In genomic region chr13:43302651-43303160, GRCm38 (mm10) we compare ENCODE assay signal across 8 mouse cellular contexts. TPM values are rescaled to one million over a fixed set of nuclear protein-coding genes. Genes with fewer than 3 reads are reported as not detected.
DNase-seq lines count a peak whose midpoint lies in the region; ATAC-seq and TF ChIP-seq lines count a peak whose summit lies in the region.

No protein-coding gene starts in this region.

- peak overlapping the region; percentile 86 for H3K9ac ChIP-seq in heart, adult 2 months (ENCODE audit: low read depth, low read length)
- H3K9ac ChIP-seq in embryonic facial prominence, embryonic 13.5 days, result peak overlapping the region; percentile 80
- peak overlapping the region; percentile 74 for H3K9ac ChIP-seq in intestine, embryonic 16.5 days (ENCODE audit: low read depth, low read length)
- H3K9ac ChIP-seq in midbrain, embryonic 11.5 days (ENCODE audit: low read length), result peak overlapping the region; percentile 72

- TF ChIP-seq EP300 in heart, adult 2 months (IDR thresholded peaks at IDR 0.05; ENCODE audit: insufficient read depth, low read depth, low read length), result no peak

- no peaks in the 10 kb centered on the region for H3K9me3 ChIP-seq in E14TG2a.4 (ENCODE audit: low read length)
- no peaks in the 10 kb centered on the region for H3K9me3 ChIP-seq in embryonic facial prominence, embryonic 13.5 days
- no peaks in the 10 kb centered on the region for H3K9me3 ChIP-seq in intestine, embryonic 16.5 days (ENCODE audit: control insufficient read depth, low read length)
- no peaks in the 10 kb centered on the region for H3K9me3 ChIP-seq in midbrain, embryonic 11.5 days (ENCODE audit: control insufficient read depth, low read length)

- H3K4me1 ChIP-seq in heart, adult 2 months (ENCODE audit: control insufficient read depth, insufficient read depth, low read length), result peaks cover 17% of the 10 kb centered on the region
- peaks cover 69% of the 10 kb centered on the region for H3K4me1 ChIP-seq in E14TG2a.4 (replicated peaks; ENCODE audit: low read depth, low read length)
- H3K4me1 ChIP-seq in embryonic facial prominence, embryonic 13.5 days, result peaks cover 38% of the 10 kb centered on the region
- peaks cover 16% of the 10 kb centered on the region for H3K4me1 ChIP-seq in intestine, embryonic 16.5 days (ENCODE audit: control insufficient read depth, insufficient read depth, low read length)
- peaks cover 15% of the 10 kb centered on the region for H3K4me1 ChIP-seq in midbrain, embryonic 11.5 days (ENCODE audit: control insufficient read depth, insufficient read depth, low read length)

- TF ChIP-seq CTCF in heart, adult 2 months (IDR thresholded peaks at IDR 0.05), result no peak
- no peak for TF ChIP-seq CTCF in E14TG2a.4 (conservative IDR thresholded peaks at IDR 0.05; ENCODE audit: low read length)

- no peaks in the 10 kb centered on the region for H3K79me2 ChIP-seq in heart, adult 2 months (replicated peaks; ENCODE audit: control insufficient read depth, insufficient read depth, low read length)

- under 1% methylated on average over 19 of the region's 19 CpGs for WGBS in heart, adult 2 months
- under 1% methylated on average over 19 of the region's 19 CpGs for WGBS in embryonic facial prominence, embryonic 13.5 days
- under 1% methylated on average over 19 of the region's 19 CpGs for WGBS in intestine, embryonic 16.5 days
- 1% methylated on average over 19 of the region's 19 CpGs for WGBS in midbrain, embryonic 11.5 days

- TF ChIP-seq POLR2A in heart, adult 2 months (IDR thresholded peaks at IDR 0.05; ENCODE audit: insufficient read depth, low read depth, low read length), result no peak

- ATAC-seq in embryonic facial prominence, embryonic 13.5 days (ENCODE audit: insufficient number of reproducible peaks, insufficient read depth, low FRiP score, low TSS enrichment, low read depth), result no peak
- no peak for ATAC-seq in intestine, embryonic 16.5 days
- no peak for ATAC-seq in midbrain, embryonic 11.5 days (ENCODE audit: low FRiP score)

- H3K36me3 ChIP-seq in heart, adult 2 months (ENCODE audit: control insufficient read depth, insufficient read depth, low read length), result peaks cover 5% of the 10 kb centered on the region; the same call in 1 of the 2 replicates
- H3K36me3 ChIP-seq in E14TG2a.4 (ENCODE audit: insufficient read depth, low read length), result peaks cover 3% of the 10 kb centered on the region; the same call in 1 of the 2 replicates
- H3K36me3 ChIP-seq in embryonic facial prominence, embryonic 13.5 days, result no peaks in the 10 kb centered on the region
- no peaks in the 10 kb centered on the region for H3K36me3 ChIP-seq in intestine, embryonic 16.5 days (ENCODE audit: control insufficient read depth, insufficient read depth, low read length)
- no peaks in the 10 kb centered on the region for H3K36me3 ChIP-seq in midbrain, embryonic 11.5 days (ENCODE audit: control insufficient read depth, insufficient read depth, low read length)

- no peaks in the 10 kb centered on the region for H3K27me3 ChIP-seq in heart, adult 2 months (ENCODE audit: control insufficient read depth, insufficient read depth, low read length)
- H3K27me3 ChIP-seq in E14TG2a.4 (ENCODE audit: insufficient read depth, low read length), result peaks cover 56% of the 10 kb centered on the region
- peaks cover 40% of the 10 kb centered on the region for H3K27me3 ChIP-seq in embryonic facial prominence, embryonic 13.5 days
- H3K27me3 ChIP-seq in intestine, embryonic 16.5 days (replicated peaks; ENCODE audit: control insufficient read depth, insufficient read depth, low read length), result peaks cover 20% of the 10 kb centered on the region
- peaks cover 46% of the 10 kb centered on the region for H3K27me3 ChIP-seq in midbrain, embryonic 11.5 days (ENCODE audit: control insufficient read depth, insufficient read depth, low read length)

- intact Hi-C loops in heart, adult 2 months (cut with DNase I), result loop anchor here (2.0 to 5.0 kb wide), 3 partner anchors 40 to 120 kb away; no protein-coding TSS in a partner anchor
- intact Hi-C loops in heart, postnatal 25 days (cut with DNase I), result loop anchor here (5.0 kb wide), 2 partner anchors 40 to 95 kb away; partner anchors contain the start of gene Nol7

- peak in 1 of 2 experiments; percentile 27 for DNase-seq in heart, adult 2 months
- no peak for DNase-seq in heart, postnatal 25 days (ENCODE audit: low spot score)
- no peak for DNase-seq in midbrain, embryonic 11.5 days (ENCODE audit: low spot score, missing footprints)
- DNase-seq in yolk sac, embryonic 10.5 days (ENCODE audit: low spot score), result peak; percentile 7
- DNase-seq in gastrocnemius, adult 18-20 months (ENCODE audit: low spot score), result no peak

- H3K27ac ChIP-seq in heart, adult 2 months, result peak overlapping the region; percentile 96
- 0 out of 2 replicates have a peak overlapping the region, but pooled peaks have one; percentile 86 for H3K27ac ChIP-seq in embryonic facial prominence, embryonic 13.5 days
- H3K27ac ChIP-seq in intestine, embryonic 16.5 days (ENCODE audit: low read length), result no peak overlapping the region
- H3K27ac ChIP-seq in midbrain, embryonic 11.5 days (ENCODE audit: low read depth, low read length), result no peak overlapping the region

- H3K4me3 ChIP-seq in heart, adult 2 months, result peak overlapping the region; percentile 83
- H3K4me3 ChIP-seq in E14TG2a.4 (replicated peaks; ENCODE audit: low read length), result peak overlapping the region; percentile 92
- peak overlapping the region; percentile 72 for H3K4me3 ChIP-seq in embryonic facial prominence, embryonic 13.5 days
- peak overlapping the region; percentile 71 for H3K4me3 ChIP-seq in intestine, embryonic 16.5 days (ENCODE audit: low read length)
- peak overlapping the region; percentile 64 for H3K4me3 ChIP-seq in midbrain, embryonic 11.5 days (ENCODE audit: low read depth, low read length)

- H3K4me2 ChIP-seq in embryonic facial prominence, embryonic 13.5 days, result peak overlapping the region; percentile 97
- peak overlapping the region; percentile 100 for H3K4me2 ChIP-seq in intestine, embryonic 16.5 days (ENCODE audit: low read depth, low read length)
- H3K4me2 ChIP-seq in midbrain, embryonic 11.5 days, result peak overlapping the region; percentile 100

RNA-seq across cellular contexts. Expression of gene Gfod1, which starts 1.3 kb away (rescaled TPM):
- total RNA-seq in heart, adult 2 months (2021), result 10 to 100 TPM; 33.7 to 34.1 TPM
- 9.5 and 19.2 TPM in 2 replicates for polyA plus RNA-seq in heart, adult 2 months (2012; rRNA removed)
- 10 to 100 TPM; 35.3 to 36.0 TPM for total RNA-seq in heart, postnatal 25 days (2021)
- 0.74 and 1.0 TPM in 2 replicates for polyA plus RNA-seq in embryonic facial prominence, embryonic 13.5 days (2015; fragmentation: Nextera tagmentation; extraction: Ambion mirVana)
- polyA plus RNA-seq in intestine, embryonic 16.5 days (2015; fragmentation: Nextera tagmentation; extraction: Ambion mirVana), result 0.13 and 0.18 TPM in 2 replicates
- polyA plus RNA-seq in midbrain, embryonic 11.5 days (2014; fragmentation: Nextera tagmentation; extraction: Ambion mirVana), result 0.53 and 0.77 TPM in 2 replicates
- 1 to 10 TPM; 4.7 to 6.8 TPM for total RNA-seq in gastrocnemius, adult 18-20 months (2021)

Comparison
In these comparisons a context has a peak if more than half of its experiments do, and no peak if none do; other contexts are left out.
1. H3K27ac ChIP-seq: peak in heart, adult 2 months (single experiment) and embryonic facial prominence, embryonic 13.5 days (single experiment); none in intestine, embryonic 16.5 days (single experiment) and midbrain, embryonic 11.5 days (single experiment).
2. Peak in every context shown above with its lines, with median percentiles within 50 percentile points of each other: H3K4me3 ChIP-seq, H3K9ac ChIP-seq and H3K4me2 ChIP-seq.